Comparison of ENCODE assay signal across 8 mouse cellular contexts in the genomic region with DNA sequence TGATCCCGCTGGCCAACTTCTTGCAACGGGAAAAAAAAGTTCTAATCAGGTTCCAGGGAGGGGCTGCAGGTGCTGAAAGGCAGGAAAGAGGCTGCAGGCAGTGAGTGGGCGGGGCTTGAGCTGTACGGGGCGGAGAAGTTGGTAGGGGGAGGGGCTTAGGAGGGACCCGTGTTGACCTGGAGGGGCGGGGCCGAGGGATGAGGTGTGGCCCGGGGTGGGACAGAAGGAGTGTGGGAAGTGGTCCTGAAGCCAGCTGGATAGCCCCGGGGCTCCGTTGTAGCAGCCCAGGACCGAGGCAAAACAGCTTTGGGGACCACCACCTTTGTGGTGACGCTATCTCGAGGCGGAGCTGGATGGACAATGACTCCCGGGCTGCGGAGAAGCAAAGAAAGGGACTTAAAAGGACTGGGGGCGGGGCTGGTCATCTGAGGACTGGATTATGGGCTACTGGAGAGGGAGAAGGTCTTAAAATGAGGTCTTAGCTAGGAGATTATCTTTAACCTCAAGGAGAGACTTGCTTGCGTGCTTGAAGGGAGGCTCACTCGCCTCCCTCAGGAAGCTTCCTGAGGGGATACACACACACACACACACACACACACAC. TPM values are rescaled to one million over a fixed set of nuclear protein-coding genes. Genes with fewer than 3 reads are reported as not detected.
DNase-seq lines count a peak whose midpoint lies in the region; ATAC-seq and TF ChIP-seq lines count a peak whose summit lies in the region.

No protein-coding gene starts in this region.

- peak overlapping the region; percentile 76 for H3K27ac ChIP-seq in heart, embryonic 10.5 days
- H3K27ac ChIP-seq in hindbrain, embryonic 13.5 days = no peak overlapping the region
- no peak overlapping the region for H3K27ac ChIP-seq in lung, postnatal 0 days (ENCODE audit: low read length)
- H3K27ac ChIP-seq in stomach, embryonic 14.5 days (ENCODE audit: low read length) = no peak overlapping the region

- TF ChIP-seq EP300 in lung, postnatal 0 days (IDR thresholded peaks at IDR 0.05) = no peak

- H3K4me1 ChIP-seq in heart, embryonic 10.5 days = peaks cover 36% of the 10 kb centered on the region
- peaks cover 13% of the 10 kb centered on the region; the same call in 1 of the 2 replicates for H3K4me1 ChIP-seq in hindbrain, embryonic 13.5 days (replicated peaks)
- H3K4me1 ChIP-seq in lung, postnatal 0 days (ENCODE audit: insufficient read depth, low read depth, low read length) = 0 out of 2 replicates have a peak, but pooled peaks cover 2% of the 10 kb centered on the region
- H3K4me1 ChIP-seq in stomach, embryonic 14.5 days (ENCODE audit: control insufficient read depth, insufficient read depth, low read length) = no peaks in the 10 kb centered on the region; the same call in 1 of the 2 replicates

- H3K36me3 ChIP-seq in heart, embryonic 10.5 days = no peaks in the 10 kb centered on the region
- H3K36me3 ChIP-seq in hindbrain, embryonic 13.5 days = no peaks in the 10 kb centered on the region
- no peaks in the 10 kb centered on the region for H3K36me3 ChIP-seq in lung, postnatal 0 days (ENCODE audit: insufficient read depth, low read length)
- H3K36me3 ChIP-seq in stomach, embryonic 14.5 days (ENCODE audit: control insufficient read depth, insufficient read depth, low read length) = no peaks in the 10 kb centered on the region

- no peak for ATAC-seq in hindbrain, embryonic 13.5 days (ENCODE audit: low FRiP score)
- ATAC-seq in lung, postnatal 0 days = peak; percentile 62
- peak; percentile 62 for ATAC-seq in stomach, embryonic 14.5 days (ENCODE audit: insufficient number of reproducible peaks, insufficient read depth, low FRiP score, low read depth)
- no peak for ATAC-seq in inflammation-experienced regulatory T-cells, adult 6 months

- under 1% methylated on average over 20 of the region's 20 CpGs for WGBS in heart, embryonic 10.5 days
- 2% methylated on average over 20 of the region's 20 CpGs for WGBS in hindbrain, embryonic 13.5 days
- 4% methylated on average over 20 of the region's 20 CpGs for WGBS in lung, postnatal 0 days
- WGBS in stomach, embryonic 14.5 days = 1% methylated on average over 19 of the region's 20 CpGs

- H3K9ac ChIP-seq in hindbrain, embryonic 13.5 days = no peak overlapping the region
- no peak overlapping the region for H3K9ac ChIP-seq in lung, postnatal 0 days (replicated peaks; ENCODE audit: low read depth)
- no peak overlapping the region for H3K9ac ChIP-seq in stomach, embryonic 14.5 days (replicated peaks; ENCODE audit: low read depth, low read length)

- H3K9me3 ChIP-seq in heart, embryonic 10.5 days = no peaks in the 10 kb centered on the region
- H3K9me3 ChIP-seq in hindbrain, embryonic 13.5 days = no peaks in the 10 kb centered on the region
- no peaks in the 10 kb centered on the region for H3K9me3 ChIP-seq in lung, postnatal 0 days (ENCODE audit: low read length)
- H3K9me3 ChIP-seq in stomach, embryonic 14.5 days (ENCODE audit: control insufficient read depth, low read depth, low read length) = no peaks in the 10 kb centered on the region

- peak; percentile 92 for DNase-seq in heart, embryonic 10.5 days (ENCODE audit: low spot score)
- DNase-seq in heart, adult 18-20 months = no peak
- DNase-seq in c-Kit-positive CD71-positive TER-119-positive erythroid progenitor cells, embryonic 14.5 days (ENCODE audit: low spot score) = peak; percentile 43
- DNase-seq in lung, postnatal 0 days (ENCODE audit: low spot score) = peak; percentile 68
- no peak for DNase-seq in right cerebral cortex, postnatal 36 days (ENCODE audit: low spot score in 2 of 2)

- H3K27me3 ChIP-seq in heart, embryonic 10.5 days (ENCODE audit: insufficient read depth, poor library complexity, severe bottlenecking) = peaks cover 38% of the 10 kb centered on the region
- H3K27me3 ChIP-seq in hindbrain, embryonic 13.5 days = peaks cover 49% of the 10 kb centered on the region
- no peaks in the 10 kb centered on the region for H3K27me3 ChIP-seq in lung, postnatal 0 days (replicated peaks; ENCODE audit: insufficient read depth, low read length)
- H3K27me3 ChIP-seq in stomach, embryonic 14.5 days (ENCODE audit: control insufficient read depth, insufficient read depth, low read length) = no peaks in the 10 kb centered on the region

- H3K4me2 ChIP-seq in hindbrain, embryonic 13.5 days = peak overlapping the region; percentile 43
- H3K4me2 ChIP-seq in lung, postnatal 0 days (replicated peaks; ENCODE audit: low read depth, low read length) = peak overlapping the region; percentile 38
- peak overlapping the region; percentile 54 for H3K4me2 ChIP-seq in stomach, embryonic 14.5 days (replicated peaks; ENCODE audit: low read depth, low read length)

- TF ChIP-seq CTCF in lung, postnatal 0 days (IDR thresholded peaks at IDR 0.05) = no peak

- peak overlapping the region; percentile 60 for H3K4me3 ChIP-seq in heart, embryonic 10.5 days
- peak overlapping the region; percentile 30 for H3K4me3 ChIP-seq in hindbrain, embryonic 13.5 days
- H3K4me3 ChIP-seq in lung, postnatal 0 days (ENCODE audit: low read depth, low read length) = no peak overlapping the region
- peak overlapping the region; percentile 19; the same call in 1 of the 2 replicates for H3K4me3 ChIP-seq in stomach, embryonic 14.5 days (ENCODE audit: low read depth, low read length)

RNA-seq across cellular contexts. Expression of a gene that starts 4.1 kb away (rescaled TPM):
- polyA plus RNA-seq in heart, embryonic 10.5 days (2016; fragmentation: Nextera tagmentation; extraction: Ambion mirVana) = not detected in 2 replicates
- total RNA-seq in heart, adult 18-20 months (2021) = not detected
- not detected in 2 replicates for polyA plus RNA-seq in hindbrain, embryonic 13.5 days (2015; fragmentation: Nextera tagmentation; extraction: Ambion mirVana)
- polyA plus RNA-seq in lung, postnatal 0 days (2015; fragmentation: Nextera tagmentation; extraction: Ambion mirVana) = not detected in 2 replicates
- polyA plus RNA-seq in stomach, embryonic 14.5 days (2014; fragmentation: Nextera tagmentation; extraction: Ambion mirVana) = not detected in 2 replicates
- polyA plus RNA-seq in inflammation-experienced regulatory T-cells, adult 6 months (2017; shearing (Covaris generic)) = not detected

RNA-seq across cellular contexts. Expression of a gene that starts 15.0 kb away (rescaled TPM):
- polyA plus RNA-seq in heart, embryonic 10.5 days (2016; fragmentation: Nextera tagmentation; extraction: Ambion mirVana) = 56.1 and 61.0 TPM in 2 replicates
- total RNA-seq in heart, adult 18-20 months (2021) = 10 to 100 TPM; 42.6 to 47.5 TPM
- 91.1 and 91.8 TPM in 2 replicates for polyA plus RNA-seq in hindbrain, embryonic 13.5 days (2015; fragmentation: Nextera tagmentation; extraction: Ambion mirVana)
- polyA plus RNA-seq in lung, postnatal 0 days (2015; fragmentation: Nextera tagmentation; extraction: Ambion mirVana) = 43.7 and 45.3 TPM in 2 replicates
- polyA plus RNA-seq in stomach, embryonic 14.5 days (2014; fragmentation: Nextera tagmentation; extraction: Ambion mirVana) = 9.2 and 9.6 TPM in 2 replicates
- polyA plus RNA-seq in inflammation-experienced regulatory T-cells, adult 6 months (2017; shearing (Covaris generic)) = 10 to 100 TPM; 23.6 to 31.0 (median 30.7) TPM

RNA-seq across cellular contexts. Expression of a gene that starts 23.3 kb away (rescaled TPM):
- polyA plus RNA-seq in heart, embryonic 10.5 days (2016; fragmentation: Nextera tagmentation; extraction: Ambion mirVana) = 0.71 and 1.0 TPM in 2 replicates
- 10 to 100 TPM in 1 of 2 experiments, 1 to 10 TPM in 1; 6.6 to 10.4 TPM for total RNA-seq in heart, adult 18-20 months (2021)
- 0.82 and 1.2 TPM in 2 replicates for polyA plus RNA-seq in hindbrain, embryonic 13.5 days (2015; fragmentation: Nextera tagmentation; extraction: Ambion mirVana)
- polyA plus RNA-seq in lung, postnatal 0 days (2015; fragmentation: Nextera tagmentation; extraction: Ambion mirVana) = 0.14 and 0.70 TPM in 2 replicates
- 0.59 and 0.94 TPM in 2 replicates for polyA plus RNA-seq in stomach, embryonic 14.5 days (2014; fragmentation: Nextera tagmentation; extraction: Ambion mirVana)
- 10 to 100 TPM in 2 of 3 experiments, 1 to 10 TPM in 1; 1.3 to 14.8 (median 10.7) TPM for polyA plus RNA-seq in inflammation-experienced regulatory T-cells, adult 6 months (2017; shearing (Covaris generic))

RNA-seq across cellular contexts. Expression of a gene that starts 24.0 kb away (rescaled TPM):
- not detected in 2 replicates for polyA plus RNA-seq in heart, embryonic 10.5 days (2016; fragmentation: Nextera tagmentation; extraction: Ambion mirVana)
- 1 to 10 TPM; 3.0 to 3.1 TPM for total RNA-seq in heart, adult 18-20 months (2021)
- polyA plus RNA-seq in hindbrain, embryonic 13.5 days (2015; fragmentation: Nextera tagmentation; extraction: Ambion mirVana) = not detected in 2 replicates
- not detected in 2 replicates for polyA plus RNA-seq in lung, postnatal 0 days (2015; fragmentation: Nextera tagmentation; extraction: Ambion mirVana)
- not detected in 2 replicates for polyA plus RNA-seq in stomach, embryonic 14.5 days (2014; fragmentation: Nextera tagmentation; extraction: Ambion mirVana)
- polyA plus RNA-seq in inflammation-experienced regulatory T-cells, adult 6 months (2017; shearing (Covaris generic)) = not detected

RNA-seq across cellular contexts. Expression of a gene that starts 44.4 kb away (rescaled TPM):
- not detected in 2 replicates for polyA plus RNA-seq in heart, embryonic 10.5 days (2016; fragmentation: Nextera tagmentation; extraction: Ambion mirVana)
- total RNA-seq in heart, adult 18-20 months (2021) = not detected
- polyA plus RNA-seq in hindbrain, embryonic 13.5 days (2015; fragmentation: Nextera tagmentation; extraction: Ambion mirVana) = 0.17 TPM in 1 of 2 replicates, not detected in the other
- polyA plus RNA-seq in lung, postnatal 0 days (2015; fragmentation: Nextera tagmentation; extraction: Ambion mirVana) = not detected in 2 replicates
- not detected in 2 replicates for polyA plus RNA-seq in stomach, embryonic 14.5 days (2014; fragmentation: Nextera tagmentation; extraction: Ambion mirVana)
- polyA plus RNA-seq in inflammation-experienced regulatory T-cells, adult 6 months (2017; shearing (Covaris generic)) = not detected

Comparison
In these comparisons a context has a peak if more than half of its experiments do, and no peak if none do; other contexts are left out.
1. DNase-seq: peak in heart, embryonic 10.5 days (single experiment), c-Kit-positive CD71-positive TER-119-positive erythroid progenitor cells, embryonic 14.5 days (single experiment) and lung, postnatal 0 days (single experiment); none in heart, adult 18-20 months (0 of 2) and right cerebral cortex, postnatal 36 days (0 of 2).
2. ATAC-seq: peak in lung, postnatal 0 days (single experiment) and stomach, embryonic 14.5 days (single experiment); none in hindbrain, embryonic 13.5 days (single experiment) and inflammation-experienced regulatory T-cells, adult 6 months (single experiment).
3. Peak in every context shown above with its lines, with median percentiles within 50 percentile points of each other: H3K4me2 ChIP-seq.